Mouse (Mus musculus) small intestine, adult 2 months (tissue): ENCODE results near the gene Diexf.

Experiments
- CTCF ChIP-seq: fragments of 200-500 bp; IDR thresholded peaks from 2 replicates; pipeline ENCODE4 v1.5.1; 2012; ENCODE audit warnings: low read depth, mild to moderate bottlenecking, control low read depth, inconsistent platforms, low read length, moderate library complexity, mixed read lengths; ENCODE audit not compliant: insufficient replicate concordance, insufficient read length; ENCODE audit errors: extremely low read depth
- POLR2A ChIP-seq: fragments of 200-500 bp; IDR thresholded peaks from 2 replicates; pipeline ENCODE4 v1.6.1; 2012; ENCODE audit warnings: low read depth, mild to moderate bottlenecking, control low read depth, inconsistent platforms, low read length, moderate library complexity

GRCm38 (mm10) chr1:193092771-193093170, 37.3 kb downstream of the Diexf start:
- no peak for TF ChIP-seq CTCF
- TF ChIP-seq POLR2A, result no peak
